Mouse (Mus musculus): Measurements from ENCODE around the gene Slc38a4.

- TF ChIP-seq POLR2A (IDR thresholded peaks at IDR 0.05; ENCODE audit: low read depth, low read length) (no peak), CTCF (IDR thresholded peaks at IDR 0.05; ENCODE audit: extremely low read depth, insufficient read depth, insufficient read length, insufficient replicate concordance) (no peak)
Measured at GRCm38 (mm10) chr15:97011599-97012372, 44.0 kb downstream of the Slc38a4 start.
